Mouse (Mus musculus) limb, embryonic 15.5 days (tissue): ENCODE data around the gene Fam196b. TPM values are rescaled to one million over a fixed set of nuclear protein-coding genes. Genes with fewer than 3 reads are reported as not detected.
A peak's percentile ranks its signal among the peaks of the same experiment; 100 is the strongest.

Experiments used
- ATAC-seq: fragments of 200-750 bp; cut with Nextera tagmentation; 2 replicates; pipeline ENCODE4 v1.8.0; 2017; ENCODE audit warnings: low read depth, moderate TSS enrichment; ENCODE audit not compliant: insufficient number of reproducible peaks, low FRiP score, low TSS enrichment
- H3K27ac ChIP-seq: fragments of 300-500 bp; sonication (generic); 2 replicates; pipeline ENCODE4 v1.5.1; 2015; ENCODE audit warnings: moderate library complexity, mild to moderate bottlenecking, inconsistent platforms
- H3K27me3 ChIP-seq: fragments of 300-500 bp; sonication (generic); 2 replicates; pipeline ENCODE4 v1.6.1; 2015; ENCODE audit warnings: inconsistent platforms
- H3K36me3 ChIP-seq: fragments of 300-500 bp; sonication (generic); 2 replicates; pipeline ENCODE4 v1.6.1; 2015; ENCODE audit warnings: inconsistent platforms
- H3K4me1 ChIP-seq: fragments of 300-500 bp; sonication (generic); 2 replicates; pipeline ENCODE4 v1.6.1; 2015; ENCODE audit warnings: inconsistent platforms
- H3K4me2 ChIP-seq: fragments of 300-500 bp; sonication (generic); 2 replicates; pipeline ENCODE4 v1.6.1; 2015; ENCODE audit warnings: mild to moderate bottlenecking, inconsistent platforms
- H3K4me3 ChIP-seq: fragments of 300-500 bp; sonication (generic); 2 replicates; pipeline ENCODE4 v1.5.1; 2015; ENCODE audit warnings: mild to moderate bottlenecking, inconsistent platforms
- H3K9ac ChIP-seq: fragments of 300-500 bp; sonication (generic); 2 replicates; pipeline ENCODE4 v1.6.1; 2015; ENCODE audit warnings: inconsistent platforms
- H3K9me3 ChIP-seq: fragments of 300-500 bp; sonication (generic); 2 replicates; pipeline ENCODE4 v1.6.1; 2016; ENCODE audit warnings: inconsistent platforms
- WGBS: fragments of 180-500 bp; shearing (Covaris S2); methylation state at CpG from one replicate; pipeline ENCODE4 v1.1.7; 2015; 5-methylcytosine and 5-hydroxymethylcytosine counted together
- polyA plus RNA-seq: library from polyadenylated mRNA; unstranded; fragments of >200 nt; fragmentation: Nextera tagmentation; extraction: Ambion mirVana; gene quantifications from 2 replicates; pipeline ENCODE4 v1.2.1, GENCODE M21; 2015

The Fam196b gene
- polyA plus RNA-seq, 1 experiment from 2014 or later = 0.88 TPM

DNA sequence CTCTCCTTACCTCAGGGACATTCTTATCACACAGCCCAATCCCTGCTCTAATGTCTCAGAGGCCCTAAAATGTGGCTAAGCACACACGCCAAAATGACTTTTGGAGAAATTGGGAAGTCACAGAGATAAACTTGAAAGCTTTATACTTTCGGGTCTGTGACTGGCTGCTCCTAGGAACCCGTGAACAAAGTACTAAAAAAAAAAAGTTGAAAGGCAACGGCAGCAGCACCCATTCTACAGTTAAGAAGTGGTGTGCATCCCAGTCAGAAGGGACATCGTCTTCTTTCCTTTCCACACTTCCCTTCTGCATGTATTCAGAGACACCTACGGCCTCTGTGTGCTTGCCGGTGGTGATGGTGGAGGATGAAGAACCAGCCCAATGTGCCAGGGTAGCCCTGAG lies 14.6 kb upstream of the Fam196b start:
- Histone ChIP-seq H3K27ac (no peak overlapping the region), H3K4me2 (no peak overlapping the region), H3K27me3 (no peaks in the 10 kb centered on the region), H3K4me1 (no peaks in the 10 kb centered on the region), H3K4me3 (no peak overlapping the region), H3K9me3 (no peaks in the 10 kb centered on the region), H3K9ac (no peak overlapping the region), H3K36me3 (no peaks in the 10 kb centered on the region)
- ATAC-seq = no peak
- 85% methylated on average over 7 of the region's 7 CpGs for WGBS

DNA sequence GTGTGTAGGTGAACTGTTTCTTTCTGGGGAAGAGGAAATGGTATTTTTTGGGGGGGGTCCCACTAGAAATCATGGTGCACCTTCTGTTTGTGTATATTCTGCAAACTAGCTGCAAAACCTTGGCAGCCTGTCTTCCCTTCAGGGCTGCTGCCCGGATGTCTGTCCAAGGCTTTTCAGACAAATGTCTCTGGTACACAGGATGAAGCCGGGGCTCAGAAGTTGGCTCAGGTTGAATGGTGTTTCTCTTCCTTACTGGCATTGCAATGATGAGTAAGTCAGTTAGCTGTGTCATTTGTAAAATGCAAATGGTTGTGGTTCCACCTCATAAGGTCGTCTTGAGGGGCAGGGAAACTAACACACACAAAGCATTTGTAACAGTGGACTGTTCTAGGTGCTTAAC lies 8.4 kb upstream of the Fam196b start:
- no peak overlapping the region for H3K9ac ChIP-seq
- H3K4me3 ChIP-seq = no peak overlapping the region
- no peak overlapping the region for H3K4me2 ChIP-seq
- no peaks in the 10 kb centered on the region for H3K27me3 ChIP-seq
- WGBS = 72% methylated on average over 3 of the region's 3 CpGs
- ATAC-seq = no peak
- no peak overlapping the region for H3K27ac ChIP-seq
- no peaks in the 10 kb centered on the region for H3K36me3 ChIP-seq
- no peaks in the 10 kb centered on the region for H3K9me3 ChIP-seq
- H3K4me1 ChIP-seq = no peaks in the 10 kb centered on the region

GRCm38 (mm10) chr11:34308731-34309130 lies 5.9 kb upstream of the Fam196b start:
- Histone ChIP-seq H3K4me3 (no peak overlapping the region), H3K27me3 (no peaks in the 10 kb centered on the region), H3K4me2 (no peak overlapping the region), H3K4me1 (no peaks in the 10 kb centered on the region), H3K9ac (no peak overlapping the region), H3K9me3 (no peaks in the 10 kb centered on the region), H3K36me3 (no peaks in the 10 kb centered on the region), H3K27ac (no peak overlapping the region)
- 90% methylated on average over 3 of the region's 3 CpGs for WGBS
- no peak for ATAC-seq

DNA sequence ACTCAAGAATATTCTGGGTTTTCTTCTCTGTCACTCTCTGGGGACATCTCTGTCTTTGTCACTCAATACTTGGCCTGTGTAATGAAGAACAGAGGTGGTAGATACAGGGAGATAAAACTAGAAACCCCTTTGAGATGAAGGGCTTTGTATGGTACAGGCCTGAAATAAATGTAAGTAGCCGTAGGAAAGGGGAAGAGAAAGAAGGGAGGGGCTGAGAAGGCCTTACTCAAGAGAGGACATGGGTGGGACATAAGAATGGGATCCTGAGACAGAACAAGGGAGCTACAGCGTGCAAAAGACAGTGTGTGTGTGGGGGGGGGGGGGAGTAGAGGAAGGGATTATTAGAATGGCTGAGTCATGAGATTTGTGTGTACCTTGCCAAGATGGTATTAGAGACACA lies 5.3 kb upstream of the Fam196b start:
- H3K9ac ChIP-seq = no peak overlapping the region
- H3K4me3 ChIP-seq = no peak overlapping the region
- no peaks in the 10 kb centered on the region for H3K4me1 ChIP-seq
- no peaks in the 10 kb centered on the region for H3K36me3 ChIP-seq
- no peaks in the 10 kb centered on the region for H3K27me3 ChIP-seq
- no peak overlapping the region for H3K27ac ChIP-seq
- no peak overlapping the region for H3K4me2 ChIP-seq
- WGBS = 66% methylated on average over 2 of the region's 2 CpGs
- no peaks in the 10 kb centered on the region for H3K9me3 ChIP-seq
- no peak for ATAC-seq

- no peak overlapping the region for H3K4me2 ChIP-seq
Measured at GRCm38 (mm10) chr11:34311717-34312116, 2.9 kb upstream of the Fam196b start.

DNA sequence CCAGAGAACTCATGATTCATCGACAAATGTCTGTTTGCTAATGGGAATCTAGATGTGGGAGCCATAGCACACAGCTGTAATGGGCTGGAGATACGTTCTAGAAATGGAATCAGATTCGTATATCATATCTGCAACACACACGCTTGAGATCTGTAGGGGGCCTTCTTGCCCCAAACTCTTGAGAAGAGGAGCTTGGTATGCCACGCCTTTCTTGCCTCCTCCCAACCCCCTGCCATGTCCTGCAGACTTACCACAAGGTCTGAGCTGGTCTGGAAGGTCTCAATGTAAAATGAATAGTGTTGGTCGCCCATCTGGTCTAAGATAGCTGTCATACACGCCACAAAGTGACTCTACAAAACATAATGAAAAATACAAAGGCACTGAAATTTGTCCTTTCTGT lies 2.4 kb upstream of the Fam196b start:
- Histone ChIP-seq H3K9ac (no peak overlapping the region), H3K4me1 (0 out of 2 replicates have a peak, but pooled peaks cover 5% of the 10 kb centered on the region), H3K36me3 (no peaks in the 10 kb centered on the region), H3K27ac (no peak overlapping the region), H3K4me3 (no peak overlapping the region), H3K4me2 (no peak overlapping the region), H3K9me3 (no peaks in the 10 kb centered on the region), H3K27me3 (no peaks in the 10 kb centered on the region)
- no peak for ATAC-seq
- WGBS = 67% methylated on average over 7 of the region's 7 CpGs

More at GRCm38 (mm10) chr11:34311717-34312116, 2.9 kb upstream of the Fam196b start:
- ATAC-seq = no peak
- 45% methylated on average over 5 of the region's 5 CpGs for WGBS
- no peak overlapping the region for H3K27ac ChIP-seq
- H3K9me3 ChIP-seq = no peaks in the 10 kb centered on the region
- H3K4me3 ChIP-seq = no peak overlapping the region
- 0 out of 2 replicates have a peak, but pooled peaks cover 5% of the 10 kb centered on the region for H3K4me1 ChIP-seq
- no peak overlapping the region for H3K9ac ChIP-seq
- H3K27me3 ChIP-seq = no peaks in the 10 kb centered on the region
- no peaks in the 10 kb centered on the region for H3K36me3 ChIP-seq

DNA sequence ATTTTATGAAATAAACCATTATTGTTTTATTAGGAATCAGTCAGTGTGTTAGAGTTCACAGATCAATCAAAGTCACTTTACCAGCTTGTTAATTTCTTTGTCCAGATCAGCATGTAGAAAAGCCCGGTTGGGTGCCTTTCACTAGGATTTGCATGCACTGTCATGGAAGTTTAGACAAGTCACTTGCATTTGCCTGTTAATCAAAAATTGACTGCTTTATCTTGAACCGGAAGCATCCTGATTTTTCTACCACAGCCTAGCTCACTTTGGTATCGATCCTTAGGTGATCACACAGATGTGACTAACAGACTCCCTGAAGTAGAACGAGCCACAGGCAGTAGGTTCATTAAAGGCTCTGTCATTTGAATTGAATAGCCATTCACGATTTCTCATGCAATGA lies 761 bp downstream of the Fam196b start:
- Histone ChIP-seq H3K36me3 (no peaks in the 10 kb centered on the region), H3K4me1 (0 out of 2 replicates have a peak, but pooled peaks cover 5% of the 10 kb centered on the region), H3K4me3 (no peak overlapping the region; the same call in 1 of the 2 replicates), H3K27me3 (no peaks in the 10 kb centered on the region), H3K9me3 (no peaks in the 10 kb centered on the region), H3K9ac (no peak overlapping the region), H3K4me2 (peak overlapping the region; percentile 47; the same call in 1 of the 2 replicates), H3K27ac (no peak overlapping the region)
- 29% methylated on average over 5 of the region's 5 CpGs for WGBS
- no peak for ATAC-seq

DNA sequence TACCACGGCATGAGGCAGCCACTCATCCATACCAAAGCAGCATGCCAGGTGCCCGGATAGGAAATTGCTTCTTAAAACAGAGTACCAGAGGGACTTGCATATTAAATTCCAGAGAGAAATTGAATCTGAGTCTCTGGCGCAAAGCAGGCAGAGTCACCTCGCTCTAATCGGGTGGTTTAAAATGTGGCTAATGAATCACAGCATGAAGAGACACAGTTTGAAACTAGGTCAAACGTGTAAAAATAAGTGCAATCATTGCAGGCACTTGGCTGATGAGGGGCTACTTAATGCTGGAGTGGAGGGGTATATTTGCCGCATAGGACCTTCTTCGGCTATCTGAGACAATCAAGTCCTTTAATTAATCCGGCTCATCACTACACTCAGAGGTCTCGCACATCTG lies 1.6 kb downstream of the Fam196b start:
- no peaks in the 10 kb centered on the region for H3K27me3 ChIP-seq
- H3K9me3 ChIP-seq = no peaks in the 10 kb centered on the region
- no peak for ATAC-seq
- H3K36me3 ChIP-seq = no peaks in the 10 kb centered on the region
- no peak overlapping the region for H3K27ac ChIP-seq
- 45% methylated on average over 10 of the region's 10 CpGs for WGBS
- H3K4me1 ChIP-seq = 0 out of 2 replicates have a peak, but pooled peaks cover 5% of the 10 kb centered on the region
- H3K4me2 ChIP-seq = no peak overlapping the region
- H3K4me3 ChIP-seq = no peak overlapping the region
- H3K9ac ChIP-seq = no peak overlapping the region

DNA sequence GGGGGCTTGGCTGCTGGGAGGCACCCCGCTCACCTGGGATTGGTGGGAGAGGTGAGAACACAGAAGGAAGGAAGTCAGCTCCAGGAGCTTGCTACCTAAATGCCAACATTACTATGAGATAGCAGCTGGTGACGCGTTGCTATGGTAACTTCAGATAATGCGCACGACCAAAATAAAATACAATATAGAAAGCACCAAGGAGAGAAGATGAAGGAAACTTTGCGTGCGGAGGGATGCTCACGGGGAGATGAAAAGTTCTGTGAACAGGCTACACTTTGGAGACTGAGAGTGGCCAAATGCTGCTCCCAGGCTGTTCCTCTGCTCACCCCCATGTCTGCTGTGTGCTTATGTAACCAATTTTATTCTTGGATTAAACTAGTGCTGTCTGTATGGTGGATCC lies 2.4 kb downstream of the Fam196b start:
- H3K27me3 ChIP-seq = no peaks in the 10 kb centered on the region
- 78% methylated on average over 8 of the region's 8 CpGs for WGBS
- no peak overlapping the region for H3K4me3 ChIP-seq
- H3K9ac ChIP-seq = no peak overlapping the region
- H3K27ac ChIP-seq = no peak overlapping the region
- H3K36me3 ChIP-seq = no peaks in the 10 kb centered on the region
- no peaks in the 10 kb centered on the region for H3K9me3 ChIP-seq
- H3K4me1 ChIP-seq = 0 out of 2 replicates have a peak, but pooled peaks cover 5% of the 10 kb centered on the region
- ATAC-seq = no peak
- no peak overlapping the region for H3K4me2 ChIP-seq

DNA sequence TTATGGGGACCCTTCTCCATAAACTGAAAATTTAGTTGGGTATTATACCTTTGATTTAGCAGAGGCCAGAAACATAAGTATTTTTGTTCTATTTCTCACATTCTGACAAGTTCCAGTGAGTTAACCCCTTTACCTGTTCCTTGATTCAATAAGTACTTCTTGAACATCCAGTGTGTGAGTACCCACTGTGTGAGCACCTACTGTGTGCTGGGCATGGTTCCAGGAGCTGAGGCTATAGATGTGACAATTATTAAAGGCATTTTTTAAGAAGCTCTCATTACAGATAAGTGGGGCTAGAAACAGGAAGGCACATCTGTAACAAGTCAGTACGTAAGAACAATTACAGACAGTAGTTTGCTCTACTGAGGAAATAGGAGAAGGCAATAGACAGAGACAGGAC lies 4.7 kb downstream of the Fam196b start:
- no peak for ATAC-seq
- H3K9ac ChIP-seq = no peak overlapping the region
- no peak overlapping the region for H3K4me2 ChIP-seq
- WGBS = 53% methylated on average over 1 of the region's 1 CpGs
- no peak overlapping the region for H3K27ac ChIP-seq
- peaks cover 12% of the 10 kb centered on the region for H3K4me1 ChIP-seq
- H3K9me3 ChIP-seq = no peaks in the 10 kb centered on the region
- no peak overlapping the region for H3K4me3 ChIP-seq
- H3K36me3 ChIP-seq = no peaks in the 10 kb centered on the region
- no peaks in the 10 kb centered on the region for H3K27me3 ChIP-seq

- no peak overlapping the region for H3K4me3 ChIP-seq
- no peak overlapping the region for H3K4me2 ChIP-seq
- ATAC-seq = no peak
- H3K4me1 ChIP-seq = peaks cover 6% of the 10 kb centered on the region
- H3K27me3 ChIP-seq = no peaks in the 10 kb centered on the region
- H3K9me3 ChIP-seq = no peaks in the 10 kb centered on the region
- no peak overlapping the region for H3K9ac ChIP-seq
- H3K27ac ChIP-seq = no peak overlapping the region
- WGBS = 51% methylated on average over 8 of the region's 8 CpGs
- no peaks in the 10 kb centered on the region for H3K36me3 ChIP-seq
Measured at GRCm38 (mm10) chr11:34323664-34324063, 9.0 kb downstream of the Fam196b start.

- H3K4me1 ChIP-seq = no peaks in the 10 kb centered on the region
- no peaks in the 10 kb centered on the region for H3K27me3 ChIP-seq
- 54% methylated on average over 7 of the region's 7 CpGs for WGBS
- H3K27ac ChIP-seq = no peak overlapping the region
- H3K9me3 ChIP-seq = no peaks in the 10 kb centered on the region
- H3K4me2 ChIP-seq = no peak overlapping the region
- H3K4me3 ChIP-seq = no peak overlapping the region
- H3K36me3 ChIP-seq = no peaks in the 10 kb centered on the region
- no peak overlapping the region for H3K9ac ChIP-seq
- no peak for ATAC-seq
Measured at GRCm38 (mm10) chr11:34332344-34333031, 17.9 kb downstream of the Fam196b start.

- H3K27ac ChIP-seq = no peak overlapping the region
- H3K4me2 ChIP-seq = no peak overlapping the region
- H3K9ac ChIP-seq = no peak overlapping the region
- no peaks in the 10 kb centered on the region for H3K9me3 ChIP-seq
- ATAC-seq = no peak
- 59% methylated on average over 1 of the region's 1 CpGs for WGBS
- 0 out of 2 replicates have a peak, but pooled peaks cover 5% of the 10 kb centered on the region for H3K4me1 ChIP-seq
- no peak overlapping the region for H3K4me3 ChIP-seq
- H3K27me3 ChIP-seq = no peaks in the 10 kb centered on the region
- H3K36me3 ChIP-seq = no peaks in the 10 kb centered on the region
Measured at GRCm38 (mm10) chr11:34337907-34338306, 23.3 kb downstream of the Fam196b start.
